Mouse (Mus musculus) CH12.LX (cell line): ENCODE measurements around the gene Banf2. TPM values are rescaled to one million over a fixed set of nuclear protein-coding genes. Genes with fewer than 3 reads are reported as not detected.
A peak's percentile ranks its signal among the peaks of the same experiment; 100 is the strongest.

Experiments used
- DNase-seq: peaks from one replicate; pipeline ENCODE4 v3.0.0-alpha.2; 2013; ENCODE audit errors: extremely low read depth
- H3K27ac ChIP-seq: 2 replicates; pipeline ENCODE4 v1.5.1; 2012; ENCODE audit warnings: low read depth, mild to moderate bottlenecking, control low read depth, moderate library complexity; ENCODE audit not compliant: insufficient read depth
- H3K27me3 ChIP-seq: replicated peaks from 2 replicates; pipeline ENCODE3; 2012; ENCODE audit warnings: inconsistent platforms
- H3K36me3 ChIP-seq, 2 experiments: replicated peaks in 1 of 2; 2 replicates each; pipeline versions ENCODE3 to v1.6.1; 2012; ENCODE audit warnings: inconsistent platforms in 1 of 2, low read length in 1 of 2, mild to moderate bottlenecking in 1 of 2, mixed read lengths in 1 of 2, moderate library complexity in 1 of 2; ENCODE audit not compliant: control insufficient read depth in 1 of 2, insufficient read depth in 1 of 2
- H3K4me1 ChIP-seq, 2 experiments: 2 replicates each; pipeline ENCODE4 v1.6.1; 2012; ENCODE audit warnings: inconsistent platforms in 1 of 2, moderate library complexity in 1 of 2; ENCODE audit not compliant: insufficient read depth in 2 of 2, control insufficient read depth in 1 of 2
- H3K4me2 ChIP-seq: 2 replicates; pipeline ENCODE4 v1.6.1; 2012; ENCODE audit warnings: low read depth, mild to moderate bottlenecking, control low read depth; ENCODE audit not compliant: poor library complexity, insufficient read depth, severe bottlenecking
- H3K4me3 ChIP-seq, 3 experiments: fragments of 150-350 bp in 1 of 3; sonication (generic) in 1 of 3; replicated peaks in 1 of 3; 2 replicates each; pipeline versions ENCODE3 to v1.5.1; 2011 to 2012; ENCODE audit warnings: low read depth in 2 of 3, low read length in 2 of 3, mild to moderate bottlenecking in 2 of 3, moderate library complexity in 2 of 3, control low read depth in 1 of 3, improper control_type of control experiment in 1 of 3, inconsistent platforms in 1 of 3, mixed read lengths in 1 of 3; ENCODE audit not compliant: poor library complexity in 1 of 3
- H3K79me2 ChIP-seq: replicated peaks from 2 replicates; pipeline ENCODE4 v1.6.1; 2012; ENCODE audit warnings: mild to moderate bottlenecking, moderate library complexity; ENCODE audit not compliant: control insufficient read depth, poor library complexity, insufficient read depth, severe bottlenecking; ENCODE audit errors: extremely low read depth
- H3K9ac ChIP-seq: 2 replicates; pipeline ENCODE4 v1.6.1; 2012; ENCODE audit warnings: low read depth, mild to moderate bottlenecking, control low read depth, moderate library complexity; ENCODE audit not compliant: insufficient read depth
- H3K9me3 ChIP-seq: replicated peaks from 2 replicates; pipeline ENCODE3; 2012; ENCODE audit warnings: low read length, inconsistent platforms, mixed read lengths
- BHLHE40 ChIP-seq: IDR thresholded peaks from 2 replicates; pipeline ENCODE4 v1.6.1; 2011; ENCODE audit warnings: mild to moderate bottlenecking, low read depth, low read length, improper control_type of control experiment
- CHD2 ChIP-seq: IDR thresholded peaks from 2 replicates; pipeline ENCODE4 v1.6.1; 2011; ENCODE audit warnings: low read length, improper control_type of control experiment
- EP300 ChIP-seq: IDR thresholded peaks from 2 replicates; pipeline ENCODE4 v1.6.1; 2011; ENCODE audit warnings: low read length, improper control_type of control experiment
- ETS1 ChIP-seq: conservative IDR thresholded peaks from 2 replicates; pipeline ENCODE4 v1.6.1; 2012; ENCODE audit warnings: low read depth, mild to moderate bottlenecking, inconsistent platforms, low read length, improper control_type of control experiment, moderate library complexity
- GABPA ChIP-seq: IDR thresholded peaks from 2 replicates; pipeline ENCODE4 v1.6.1; 2012; ENCODE audit warnings: low read depth, low read length, improper control_type of control experiment, inconsistent platforms; ENCODE audit not compliant: insufficient replicate concordance
- IRF4 ChIP-seq: IDR thresholded peaks from 2 replicates; pipeline ENCODE4 v1.6.1; 2014; ENCODE audit warnings: low read depth, mild to moderate bottlenecking, inconsistent platforms, low read length, improper control_type of control experiment
- JUND ChIP-seq: conservative IDR thresholded peaks from 2 replicates; pipeline ENCODE4 v1.6.1; 2011; ENCODE audit warnings: low read depth, low read length, improper control_type of control experiment
- MAFK ChIP-seq: IDR thresholded peaks from 2 replicates; pipeline ENCODE4 v1.6.1; 2011; ENCODE audit warnings: low read length, improper control_type of control experiment; ENCODE audit not compliant: insufficient replicate concordance
- MAX ChIP-seq: IDR thresholded peaks from 2 replicates; pipeline ENCODE4 v1.6.1; 2011; ENCODE audit warnings: low read length, improper control_type of control experiment
- MEF2A ChIP-seq: IDR thresholded peaks from 2 replicates; pipeline ENCODE4 v1.6.1; 2014; ENCODE audit warnings: low read depth, mild to moderate bottlenecking, inconsistent platforms, low read length, improper control_type of control experiment, borderline replicate concordance
- MYC ChIP-seq: IDR thresholded peaks from 2 replicates; pipeline ENCODE4 v1.6.1; 2011; ENCODE audit warnings: low read depth, mild to moderate bottlenecking, improper control_type of control experiment, low read length
- NELFE ChIP-seq: IDR thresholded peaks from 2 replicates; pipeline ENCODE4 v1.6.1; 2011; ENCODE audit warnings: low read depth, low read length, improper control_type of control experiment
- NRF1 ChIP-seq: IDR thresholded peaks from 2 replicates; pipeline ENCODE4 v1.6.1; 2014; ENCODE audit warnings: low read depth, mild to moderate bottlenecking, inconsistent platforms, low read length, improper control_type of control experiment, moderate library complexity
- POLR2A ChIP-seq: IDR thresholded peaks from 2 replicates; pipeline ENCODE4 v1.6.1; 2011; ENCODE audit warnings: low read depth, mild to moderate bottlenecking, improper control_type of control experiment, low read length
- RCOR1 ChIP-seq: conservative IDR thresholded peaks from 2 replicates; pipeline ENCODE4 v1.6.1; 2012; ENCODE audit warnings: low read depth, mild to moderate bottlenecking, inconsistent platforms, low read length, improper control_type of control experiment
- SIN3A ChIP-seq: IDR thresholded peaks from 2 replicates; pipeline ENCODE4 v1.6.1; 2012; ENCODE audit warnings: low read length, improper control_type of control experiment, inconsistent platforms
- SMC3 ChIP-seq: IDR thresholded peaks from 2 replicates; pipeline ENCODE4 v1.6.1; 2011; ENCODE audit warnings: low read depth, low read length, improper control_type of control experiment
- TBP ChIP-seq: conservative IDR thresholded peaks from 2 replicates; pipeline ENCODE4 v1.6.1; 2011; ENCODE audit warnings: low read depth, low read length, improper control_type of control experiment
- TCF12 ChIP-seq: IDR thresholded peaks from 2 replicates; pipeline ENCODE4 v1.6.1; 2014; ENCODE audit warnings: low read depth, mild to moderate bottlenecking, inconsistent platforms, low read length, improper control_type of control experiment
- USF2 ChIP-seq: conservative IDR thresholded peaks from 2 replicates; pipeline ENCODE4 v1.6.1; 2011; ENCODE audit warnings: low read depth, low read length, improper control_type of control experiment
- ZKSCAN1 ChIP-seq: IDR thresholded peaks from 2 replicates; pipeline ENCODE4 v1.6.1; 2012; ENCODE audit warnings: low read depth, inconsistent platforms, low read length, improper control_type of control experiment, borderline replicate concordance
- ZMIZ1 ChIP-seq: IDR thresholded peaks from 2 replicates; pipeline ENCODE4 v1.6.1; 2012; ENCODE audit warnings: low read depth, mild to moderate bottlenecking, inconsistent platforms, low read length, improper control_type of control experiment
- ZNF384 ChIP-seq: IDR thresholded peaks from 2 replicates; pipeline ENCODE4 v1.6.1; 2012; ENCODE audit warnings: low read depth, low read length, improper control_type of control experiment, inconsistent platforms
- dilution Hi-C: fragments of 300-500 bp; cut with MboI; formaldehyde crosslinking; loops from 2 replicates; pipeline ENCODE4 v1.14.3; 2020; ENCODE audit warnings: low sequenced_read_pairs; ENCODE audit not compliant: extremely low pct_unique_long_range_greater_than_20kb, extremely low pct_ligation_motif_present
- in situ Hi-C: fragments of 300-500 bp; cut with MboI; formaldehyde crosslinking; loops from 3 replicates; pipeline ENCODE4 v1.14.3; 2019; ENCODE audit warnings: low sequenced_read_pairs, low pct_ligation_motif_present, low pct_unique_long_range_greater_than_20kb, mixed read lengths
- polyA plus RNA-seq: library from polyadenylated mRNA; unstranded; fragments of >175 nt; gene quantifications from 2 replicates; pipeline ENCODE4 v1.2.1, GENCODE M21; 2012; ENCODE audit warnings: low read depth; ENCODE audit not compliant: insufficient read length
- total RNA-seq, 2 experiments: library from RNA; depleted of rRNA; stranded (reverse); fragments of 300-350 nt in 1 of 2; fragments of >200 nt in 1 of 2; gene quantifications; 2 replicates each; pipeline ENCODE4 v1.2.3; 2012 to 2014

Banf2 gene
- total and polyA plus RNA-seq, 3 experiments, result not detected

GRCm38 (mm10) chr2:144092767-144093166 lies 59.9 kb downstream of the Banf2 start:
- Histone ChIP-seq H3K9ac (no peak overlapping the region), H3K36me3 (no peaks in the 10 kb centered on the region), H3K27me3 (peaks cover 9% of the 10 kb centered on the region), H3K4me1 (peaks cover 2 to 18% of the 10 kb centered on the region in 2 experiments; a peak in 3 of 4 replicates), H3K4me3 (no peak overlapping the region), H3K79me2 (no peaks in the 10 kb centered on the region), H3K27ac (no peak overlapping the region), H3K9me3 (no peaks in the 10 kb centered on the region), H3K4me2 (0 out of 2 replicates have a peak overlapping the region, but pooled peaks have one; percentile 8)
- TF ChIP-seq POLR2A (no peak), RCOR1 (peak; percentile 56; the same call in 1 of the 2 replicates), ZMIZ1 (no peak), TBP (no peak), BHLHE40 (peak; percentile 72), MYC (0 out of 2 replicates have a peak, but pooled peaks have one; percentile 65), NRF1 (no peak), CHD2 (peak; percentile 21; the same call in 1 of the 2 replicates), TCF12 (peak; percentile 29; the same call in 1 of the 2 replicates), JUND (0 out of 2 replicates have a peak, but pooled peaks have one; percentile 40), IRF4 (peak; percentile 71), MEF2A (peak; percentile 29; the same call in 1 of the 2 replicates), MAFK (peak; percentile 51; the same call in 1 of the 2 replicates), ETS1 (peak; percentile 72), EP300 (peak; percentile 91), MAX (0 out of 2 replicates have a peak, but pooled peaks have one; percentile 17)
- peak; percentile 89 for DNase-seq
- dilution Hi-C loops, result no loop called here
- in situ Hi-C loops, result no loop called here

- Histone ChIP-seq H3K4me1 (peaks cover 2 to 18% of the 10 kb centered on the region in 2 experiments; a peak in 3 of 4 replicates), H3K79me2 (no peaks in the 10 kb centered on the region), H3K9ac (no peak overlapping the region), H3K27me3 (peaks cover 9% of the 10 kb centered on the region), H3K27ac (no peak overlapping the region), H3K4me3 (no peak overlapping the region), H3K36me3 (no peaks in the 10 kb centered on the region), H3K4me2 (no peak overlapping the region), H3K9me3 (no peaks in the 10 kb centered on the region)
- no peak for DNase-seq
- dilution Hi-C loops (no loop called here), in situ Hi-C loops (no loop called here)
- TF ChIP-seq RCOR1 (no peak), SIN3A (no peak), NELFE (no peak), USF2 (no peak), ZNF384 (no peak), IRF4 (no peak), GABPA (no peak), TCF12 (no peak), BHLHE40 (no peak), MAX (no peak), ZKSCAN1 (no peak), SMC3 (no peak), TBP (no peak)
Observed at GRCm38 (mm10) chr2:144094721-144095120, 61.9 kb downstream of the Banf2 start.
